Mouse (Mus musculus): ENCODE results near the gene Ska2. TPM values are rescaled to one million over a fixed set of nuclear protein-coding genes. Genes with fewer than 3 reads are reported as not detected.

The Ska2 gene
- polyA plus RNA-seq, 1 experiment from 2014 or later: 20.6 TPM

GRCm38 (mm10) chr11:87136233-87136632 is 27.2 kb downstream of the Ska2 start:
- Histone ChIP-seq H3K4me3 (ENCODE audit: low read depth, low read length) (no peak overlapping the region), H3K27ac (ENCODE audit: low read length) (no peak overlapping the region), H3K9me3 (replicated peaks; ENCODE audit: control insufficient read depth, low read length) (no peaks in the 10 kb centered on the region), H3K27me3 (ENCODE audit: control insufficient read depth, insufficient read depth, low read depth, low read length) (no peaks in the 10 kb centered on the region), H3K4me2 (ENCODE audit: low read depth, low read length) (no peak overlapping the region), H3K4me1 (ENCODE audit: control insufficient read depth, low read depth, low read length) (no peaks in the 10 kb centered on the region), H3K9ac (ENCODE audit: low read depth, low read length) (no peak overlapping the region), H3K36me3 (ENCODE audit: control insufficient read depth, insufficient read depth) (peaks cover 4% of the 10 kb centered on the region)
- WGBS (ENCODE audit: insufficient replicate concordance): 89% methylated on average over 4 of the region's 4 CpGs
- ATAC-seq (ENCODE audit: low read depth): no peak

- Histone ChIP-seq H3K4me2 (ENCODE audit: low read depth, low read length) (no peak overlapping the region), H3K27ac (ENCODE audit: low read length) (no peak overlapping the region), H3K4me3 (ENCODE audit: low read depth, low read length) (no peak overlapping the region), H3K9ac (ENCODE audit: low read depth, low read length) (no peak overlapping the region), H3K4me1 (ENCODE audit: control insufficient read depth, low read depth, low read length) (no peaks in the 10 kb centered on the region), H3K27me3 (ENCODE audit: control insufficient read depth, insufficient read depth, low read depth, low read length) (no peaks in the 10 kb centered on the region), H3K9me3 (replicated peaks; ENCODE audit: control insufficient read depth, low read length) (no peaks in the 10 kb centered on the region), H3K36me3 (ENCODE audit: control insufficient read depth, insufficient read depth) (no peaks in the 10 kb centered on the region)
- WGBS (ENCODE audit: insufficient replicate concordance): 76% methylated on average over 2 of the region's 2 CpGs
- ATAC-seq (ENCODE audit: low read depth): no peak
Observed at GRCm38 (mm10) chr11:87158012-87158411, 49.0 kb downstream of the Ska2 start.

- ATAC-seq (ENCODE audit: low read depth): no peak
- no peak overlapping the region for H3K9ac ChIP-seq (ENCODE audit: low read depth, low read length)
- H3K27me3 ChIP-seq (ENCODE audit: control insufficient read depth, insufficient read depth, low read depth, low read length): no peaks in the 10 kb centered on the region
- 83% methylated on average over 4 of the region's 4 CpGs for WGBS (ENCODE audit: insufficient replicate concordance)
- no peaks in the 10 kb centered on the region for H3K4me1 ChIP-seq (ENCODE audit: control insufficient read depth, low read depth, low read length)
- no peak overlapping the region for H3K27ac ChIP-seq (ENCODE audit: low read length)
- H3K9me3 ChIP-seq (replicated peaks; ENCODE audit: control insufficient read depth, low read length): no peaks in the 10 kb centered on the region
- H3K36me3 ChIP-seq (ENCODE audit: control insufficient read depth, insufficient read depth): peaks cover 13% of the 10 kb centered on the region
- no peak overlapping the region for H3K4me3 ChIP-seq (ENCODE audit: low read depth, low read length)
- no peak overlapping the region for H3K4me2 ChIP-seq (ENCODE audit: low read depth, low read length)
Observed at GRCm38 (mm10) chr11:87162687-87163086, 53.7 kb downstream of the Ska2 start.

- Histone ChIP-seq H3K9me3 (replicated peaks; ENCODE audit: control insufficient read depth, low read length) (no peaks in the 10 kb centered on the region), H3K36me3 (ENCODE audit: control insufficient read depth, insufficient read depth) (peaks cover 18% of the 10 kb centered on the region), H3K4me3 (ENCODE audit: low read depth, low read length) (no peak overlapping the region), H3K9ac (ENCODE audit: low read depth, low read length) (no peak overlapping the region), H3K27ac (ENCODE audit: low read length) (no peak overlapping the region), H3K4me1 (ENCODE audit: control insufficient read depth, low read depth, low read length) (no peaks in the 10 kb centered on the region), H3K4me2 (ENCODE audit: low read depth, low read length) (no peak overlapping the region), H3K27me3 (ENCODE audit: control insufficient read depth, insufficient read depth, low read depth, low read length) (no peaks in the 10 kb centered on the region)
- no peak for ATAC-seq (ENCODE audit: low read depth)
Observed at GRCm38 (mm10) chr11:87163751-87164150, 54.7 kb downstream of the Ska2 start.

GRCm38 (mm10) chr11:87173625-87174024 is 64.6 kb downstream of the Ska2 start:
- Histone ChIP-seq H3K4me2 (ENCODE audit: low read depth, low read length) (no peak overlapping the region), H3K9ac (ENCODE audit: low read depth, low read length) (no peak overlapping the region), H3K36me3 (ENCODE audit: control insufficient read depth, insufficient read depth) (no peaks in the 10 kb centered on the region; the same call in 1 of the 2 replicates), H3K27me3 (ENCODE audit: control insufficient read depth, insufficient read depth, low read depth, low read length) (no peaks in the 10 kb centered on the region), H3K4me1 (ENCODE audit: control insufficient read depth, low read depth, low read length) (no peaks in the 10 kb centered on the region), H3K27ac (ENCODE audit: low read length) (no peak overlapping the region), H3K9me3 (replicated peaks; ENCODE audit: control insufficient read depth, low read length) (no peaks in the 10 kb centered on the region), H3K4me3 (ENCODE audit: low read depth, low read length) (no peak overlapping the region)
- ATAC-seq (ENCODE audit: low read depth): no peak
- WGBS (ENCODE audit: insufficient replicate concordance): 76% methylated on average over 5 of the region's 5 CpGs

MicroRNA genes within 50 kb of the gene (microRNA counts, 519-probe panel; counts per million panel counts)
- microRNA mmu-miR-301a: 3,098 counts per million, percentile 85 among the panel's probes with 10 or more counts

Small RNAs within 50 kb of the gene (microRNA-seq; reads per million reads assigned to microRNA genes)
- 753 reads per million, percentile 73 among the genes with 10 or more reads in this experiment for gene Mir301

Other genes starting within 250 kb of the Ska2 start
- 1.8 and 2.4 TPM in 2 replicates for gene Ypel2, start 115.5 kb upstream of the Ska2 start, polyA plus RNA-seq (2015; fragmentation: Nextera tagmentation; extraction: Ambion mirVana)
- 4.7 and 5.2 TPM in 2 replicates for gene Gdpd1, start 35.2 kb upstream of the Ska2 start, polyA plus RNA-seq (2015; fragmentation: Nextera tagmentation; extraction: Ambion mirVana)
- gene Smg8, start 22.5 kb upstream of the Ska2 start, polyA plus RNA-seq (2015; fragmentation: Nextera tagmentation; extraction: Ambion mirVana): 6.7 and 7.2 TPM in 2 replicates
- gene Prr11, start 526 bp upstream of the Ska2 start, polyA plus RNA-seq (2015; fragmentation: Nextera tagmentation; extraction: Ambion mirVana): 4.7 and 5.4 TPM in 2 replicates
- gene Trim37, start 17.8 kb downstream of the Ska2 start, polyA plus RNA-seq (2015; fragmentation: Nextera tagmentation; extraction: Ambion mirVana): 14.0 and 14.5 TPM in 2 replicates
- 1.1 and 1.6 TPM in 2 replicates for gene Ppm1e, start 249.8 kb downstream of the Ska2 start, polyA plus RNA-seq (2015; fragmentation: Nextera tagmentation; extraction: Ambion mirVana)

Data from liver, embryonic 16.5 days (tissue).